Mouse (Mus musculus): ENCODE data around the gene Ppp1r35. TPM values are rescaled to one million over a fixed set of nuclear protein-coding genes. Genes with fewer than 3 reads are reported as not detected.
"Not testable (repeated sequence)": the region's sequence is repeated elsewhere in the genome, so short reads cannot be mapped to it uniquely, and the experiment has no call there.

Ppp1r35 gene
- polyA plus RNA-seq, 1 experiment: 30.3 TPM

- no peaks in the 10 kb centered on the region for H3K36me3 ChIP-seq (ENCODE audit: control insufficient read depth, insufficient read depth, low read length, poor library complexity, severe bottlenecking)
- no peak overlapping the region for H3K27ac ChIP-seq (ENCODE audit: insufficient read depth, low read length)
- peaks cover 18% of the 10 kb centered on the region for H3K4me1 ChIP-seq (ENCODE audit: control insufficient read depth, insufficient read depth, low read length)
- H3K4me3 ChIP-seq (ENCODE audit: low read depth, low read length): no peak overlapping the region
- H3K9me3 ChIP-seq (replicated peaks; ENCODE audit: control insufficient read depth, insufficient read depth, low read length, poor library complexity, severe bottlenecking): no peaks in the 10 kb centered on the region
- TF ChIP-seq CTCF (IDR thresholded peaks at IDR 0.05; ENCODE audit: low read depth, low read length): no peak
- no peak for TF ChIP-seq EP300 (IDR thresholded peaks at IDR 0.05; ENCODE audit: insufficient read depth, low read depth, low read length)
- no peak for TF ChIP-seq POLR2A (IDR thresholded peaks at IDR 0.05; ENCODE audit: insufficient read depth, low read length)
- no peaks in the 10 kb centered on the region for H3K27me3 ChIP-seq (ENCODE audit: control insufficient read depth, insufficient read depth, low read length, poor library complexity, severe bottlenecking)
- H3K9ac ChIP-seq (ENCODE audit: low read depth, poor library complexity, severe bottlenecking): no peak overlapping the region
Observed at GRCm38 (mm10) chr5:137749196-137749836, 29.3 kb upstream of the Ppp1r35 start.

GRCm38 (mm10) chr5:137750212-137750611 lies 28.4 kb upstream of the Ppp1r35 start:
- H3K9me3 ChIP-seq (replicated peaks; ENCODE audit: control insufficient read depth, insufficient read depth, low read length, poor library complexity, severe bottlenecking); H3K27ac ChIP-seq (ENCODE audit: insufficient read depth, low read length); H3K36me3 ChIP-seq (ENCODE audit: control insufficient read depth, insufficient read depth, low read length, poor library complexity, severe bottlenecking); H3K4me3 ChIP-seq (ENCODE audit: low read depth, low read length); H3K27me3 ChIP-seq (ENCODE audit: control insufficient read depth, insufficient read depth, low read length, poor library complexity, severe bottlenecking); H3K9ac ChIP-seq (ENCODE audit: low read depth, poor library complexity, severe bottlenecking): not testable (repeated sequence)
- peaks cover 18% of the 10 kb centered on the region for H3K4me1 ChIP-seq (ENCODE audit: control insufficient read depth, insufficient read depth, low read length)

GRCm38 (mm10) chr5:137751221-137751887 lies 27.3 kb upstream of the Ppp1r35 start:
- Histone ChIP-seq H3K27me3 (ENCODE audit: control insufficient read depth, insufficient read depth, low read length, poor library complexity, severe bottlenecking) (no peaks in the 10 kb centered on the region), H3K9ac (ENCODE audit: low read depth, poor library complexity, severe bottlenecking) (no peak overlapping the region), H3K4me3 (ENCODE audit: low read depth, low read length) (no peak overlapping the region), H3K9me3 (replicated peaks; ENCODE audit: control insufficient read depth, insufficient read depth, low read length, poor library complexity, severe bottlenecking) (no peaks in the 10 kb centered on the region), H3K27ac (ENCODE audit: insufficient read depth, low read length) (no peak overlapping the region), H3K36me3 (ENCODE audit: control insufficient read depth, insufficient read depth, low read length, poor library complexity, severe bottlenecking) (no peaks in the 10 kb centered on the region), H3K4me1 (ENCODE audit: control insufficient read depth, insufficient read depth, low read length) (peaks cover 18% of the 10 kb centered on the region)
- TF ChIP-seq CTCF (IDR thresholded peaks at IDR 0.05; ENCODE audit: low read depth, low read length) (no peak), POLR2A (IDR thresholded peaks at IDR 0.05; ENCODE audit: insufficient read depth, low read length) (no peak), EP300 (IDR thresholded peaks at IDR 0.05; ENCODE audit: insufficient read depth, low read depth, low read length) (0 out of 2 replicates have a peak, but pooled peaks have one; percentile 23)

GRCm38 (mm10) chr5:137751988-137752387 lies 26.7 kb upstream of the Ppp1r35 start:
- Histone ChIP-seq H3K4me3 (ENCODE audit: low read depth, low read length) (no peak overlapping the region), H3K27ac (ENCODE audit: insufficient read depth, low read length) (peak overlapping the region; percentile 11; the same call in 1 of the 2 replicates), H3K9ac (ENCODE audit: low read depth, poor library complexity, severe bottlenecking) (no peak overlapping the region), H3K4me1 (ENCODE audit: control insufficient read depth, insufficient read depth, low read length) (peaks cover 18% of the 10 kb centered on the region), H3K27me3 (ENCODE audit: control insufficient read depth, insufficient read depth, low read length, poor library complexity, severe bottlenecking) (no peaks in the 10 kb centered on the region), H3K9me3 (replicated peaks; ENCODE audit: control insufficient read depth, insufficient read depth, low read length, poor library complexity, severe bottlenecking) (no peaks in the 10 kb centered on the region), H3K36me3 (ENCODE audit: control insufficient read depth, insufficient read depth, low read length, poor library complexity, severe bottlenecking) (no peaks in the 10 kb centered on the region)
- TF ChIP-seq EP300 (IDR thresholded peaks at IDR 0.05; ENCODE audit: insufficient read depth, low read depth, low read length): no peak
- no peak for TF ChIP-seq POLR2A (IDR thresholded peaks at IDR 0.05; ENCODE audit: insufficient read depth, low read length)
- no peak for TF ChIP-seq CTCF (IDR thresholded peaks at IDR 0.05; ENCODE audit: low read depth, low read length)

GRCm38 (mm10) chr5:137753111-137753832 lies 25.4 kb upstream of the Ppp1r35 start:
- Histone ChIP-seq H3K9me3 (replicated peaks; ENCODE audit: control insufficient read depth, insufficient read depth, low read length, poor library complexity, severe bottlenecking) (no peaks in the 10 kb centered on the region), H3K4me1 (ENCODE audit: control insufficient read depth, insufficient read depth, low read length) (peaks cover 22% of the 10 kb centered on the region), H3K27ac (ENCODE audit: insufficient read depth, low read length) (peak overlapping the region; percentile 62), H3K9ac (ENCODE audit: low read depth, poor library complexity, severe bottlenecking) (no peak overlapping the region), H3K27me3 (ENCODE audit: control insufficient read depth, insufficient read depth, low read length, poor library complexity, severe bottlenecking) (no peaks in the 10 kb centered on the region), H3K4me3 (ENCODE audit: low read depth, low read length) (no peak overlapping the region), H3K36me3 (ENCODE audit: control insufficient read depth, insufficient read depth, low read length, poor library complexity, severe bottlenecking) (no peaks in the 10 kb centered on the region)
- TF ChIP-seq CTCF (IDR thresholded peaks at IDR 0.05; ENCODE audit: low read depth, low read length): no peak
- TF ChIP-seq EP300 (IDR thresholded peaks at IDR 0.05; ENCODE audit: insufficient read depth, low read depth, low read length): 0 out of 2 replicates have a peak, but pooled peaks have one; percentile 19
- no peak for TF ChIP-seq POLR2A (IDR thresholded peaks at IDR 0.05; ENCODE audit: insufficient read depth, low read length)

- Histone ChIP-seq H3K36me3 (ENCODE audit: control insufficient read depth, insufficient read depth, low read length, poor library complexity, severe bottlenecking) (no peaks in the 10 kb centered on the region), H3K4me1 (ENCODE audit: control insufficient read depth, insufficient read depth, low read length) (peaks cover 20% of the 10 kb centered on the region), H3K27ac (ENCODE audit: insufficient read depth, low read length) (no peak overlapping the region), H3K9ac (ENCODE audit: low read depth, poor library complexity, severe bottlenecking) (no peak overlapping the region), H3K4me3 (ENCODE audit: low read depth, low read length) (no peak overlapping the region), H3K9me3 (replicated peaks; ENCODE audit: control insufficient read depth, insufficient read depth, low read length, poor library complexity, severe bottlenecking) (no peaks in the 10 kb centered on the region), H3K27me3 (ENCODE audit: control insufficient read depth, insufficient read depth, low read length, poor library complexity, severe bottlenecking) (no peaks in the 10 kb centered on the region)
- no peak for TF ChIP-seq CTCF (IDR thresholded peaks at IDR 0.05; ENCODE audit: low read depth, low read length)
- no peak for TF ChIP-seq POLR2A (IDR thresholded peaks at IDR 0.05; ENCODE audit: insufficient read depth, low read length)
- no peak for TF ChIP-seq EP300 (IDR thresholded peaks at IDR 0.05; ENCODE audit: insufficient read depth, low read depth, low read length)
Observed at GRCm38 (mm10) chr5:137755425-137755824, 23.2 kb upstream of the Ppp1r35 start.

All from ES-Bruce4 (cell line).